Mouse (Mus musculus) brain, embryonic 14.5 days (tissue): ENCODE results near the gene Cers6. TPM values are rescaled to one million over a fixed set of nuclear protein-coding genes. Genes with fewer than 3 reads are reported as not detected.

Source experiments
- DNase-seq: peaks from one replicate; pipeline ENCODE4 v3.0.0-alpha.2; 2011; ENCODE audit warnings: low read depth
- CTCF ChIP-seq: fragments of 200-500 bp; IDR thresholded peaks from 2 replicates; pipeline ENCODE4 v1.5.1; 2012; ENCODE audit warnings: inconsistent platforms, mild to moderate bottlenecking, moderate library complexity, borderline replicate concordance; ENCODE audit not compliant: insufficient read depth, insufficient read length; ENCODE audit errors: extremely low read depth
- POLR2A ChIP-seq: fragments of 200-500 bp; IDR thresholded peaks from 2 replicates; pipeline ENCODE4 v1.6.1; 2012; ENCODE audit warnings: mild to moderate bottlenecking, inconsistent platforms, borderline replicate concordance; ENCODE audit not compliant: poor library complexity, insufficient read depth, insufficient read length, severe bottlenecking; ENCODE audit errors: extremely low read depth
- polyA plus RNA-seq: library from polyadenylated mRNA; depleted of rRNA; stranded (reverse); fragments of >200 nt; gene quantifications from 2 replicates; pipeline ENCODE4 v1.2.3, GENCODE M21; 2012; rRNA removed

The Cers6 gene
- 31.0 and 45.0 TPM in 2 replicates for polyA plus RNA-seq

- DNase-seq, result peak; percentile 98
- TF ChIP-seq CTCF, result no peak
- TF ChIP-seq POLR2A, result peak; percentile 95
Observed at GRCm38 (mm10) chr2:68860904-68861685, at the start of gene Cers6. Cers6 (plus strand) TSS chr2:68861441.

DNA sequence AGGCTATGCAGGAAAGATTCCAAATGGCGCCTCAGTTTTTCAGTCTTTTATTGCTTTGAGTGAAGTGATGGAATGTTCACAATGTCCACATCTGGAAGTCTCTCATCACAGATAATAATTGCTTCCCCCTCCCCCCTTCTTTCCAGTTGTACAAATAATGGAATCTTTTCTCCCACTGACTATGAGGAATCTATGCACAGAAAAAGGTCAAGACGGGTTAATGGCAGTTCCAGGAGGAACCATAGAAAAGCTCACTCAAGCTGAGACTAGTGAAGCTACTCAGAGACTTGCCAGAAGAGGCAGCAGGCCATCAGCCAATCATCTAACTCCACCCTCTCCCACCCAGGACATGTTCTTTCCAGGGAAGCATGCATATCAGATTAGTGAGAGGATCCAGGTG is 46.8 kb upstream of the Cers6 start:
- TF ChIP-seq CTCF, result no peak
- TF ChIP-seq POLR2A, result no peak
- no peak for DNase-seq

GRCm38 (mm10) chr2:68819040-68819439 is 42.2 kb upstream of the Cers6 start:
- no peak for TF ChIP-seq POLR2A
- DNase-seq, result no peak

- TF ChIP-seq CTCF (no peak), POLR2A (no peak)
- DNase-seq, result peak; percentile 16
Observed at GRCm38 (mm10) chr2:68822152-68822887, 38.9 kb upstream of the Cers6 start.

DNA sequence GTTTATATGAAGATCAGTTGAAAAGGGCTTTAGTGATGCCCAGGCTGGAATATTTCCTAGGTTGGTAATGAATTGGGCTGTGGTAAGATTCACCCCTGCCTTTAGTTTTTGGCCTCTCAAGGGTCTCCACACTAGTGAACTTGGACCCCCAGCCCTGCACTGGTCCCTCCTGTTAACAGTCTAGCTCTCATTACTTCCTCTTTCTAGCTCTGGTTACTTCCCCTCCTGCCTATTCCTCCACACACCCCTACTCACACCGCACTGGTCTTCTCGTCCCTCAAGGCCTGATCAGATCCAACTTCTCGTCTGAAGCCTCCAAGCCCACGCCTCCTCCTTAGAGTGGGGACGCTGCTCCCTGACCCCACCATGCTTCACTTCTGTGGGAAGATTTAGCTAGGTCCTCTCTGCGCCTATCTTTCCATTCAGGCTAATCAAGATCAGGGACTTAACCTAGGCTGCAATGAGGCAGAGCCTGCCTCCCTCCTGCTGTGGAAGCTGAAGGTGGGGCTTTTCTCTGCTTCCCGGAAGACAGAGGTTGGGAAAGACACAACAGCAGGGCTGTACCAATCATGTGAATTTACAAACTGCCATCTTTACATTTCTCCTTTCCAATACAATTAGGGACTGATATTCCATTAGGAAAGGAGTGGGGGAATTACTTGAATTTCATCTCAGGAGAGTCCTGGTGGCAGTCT is 35.8 kb upstream of the Cers6 start:
- DNase-seq, result no peak
- no peak for TF ChIP-seq POLR2A
- no peak for TF ChIP-seq CTCF

- TF ChIP-seq CTCF (no peak), POLR2A (no peak)
- DNase-seq, result no peak
Observed at GRCm38 (mm10) chr2:68843330-68843729, 17.9 kb upstream of the Cers6 start.

- DNase-seq, result no peak
- TF ChIP-seq CTCF (no peak), POLR2A (no peak)
Observed at GRCm38 (mm10) chr2:68844530-68844929, 16.7 kb upstream of the Cers6 start.

DNA sequence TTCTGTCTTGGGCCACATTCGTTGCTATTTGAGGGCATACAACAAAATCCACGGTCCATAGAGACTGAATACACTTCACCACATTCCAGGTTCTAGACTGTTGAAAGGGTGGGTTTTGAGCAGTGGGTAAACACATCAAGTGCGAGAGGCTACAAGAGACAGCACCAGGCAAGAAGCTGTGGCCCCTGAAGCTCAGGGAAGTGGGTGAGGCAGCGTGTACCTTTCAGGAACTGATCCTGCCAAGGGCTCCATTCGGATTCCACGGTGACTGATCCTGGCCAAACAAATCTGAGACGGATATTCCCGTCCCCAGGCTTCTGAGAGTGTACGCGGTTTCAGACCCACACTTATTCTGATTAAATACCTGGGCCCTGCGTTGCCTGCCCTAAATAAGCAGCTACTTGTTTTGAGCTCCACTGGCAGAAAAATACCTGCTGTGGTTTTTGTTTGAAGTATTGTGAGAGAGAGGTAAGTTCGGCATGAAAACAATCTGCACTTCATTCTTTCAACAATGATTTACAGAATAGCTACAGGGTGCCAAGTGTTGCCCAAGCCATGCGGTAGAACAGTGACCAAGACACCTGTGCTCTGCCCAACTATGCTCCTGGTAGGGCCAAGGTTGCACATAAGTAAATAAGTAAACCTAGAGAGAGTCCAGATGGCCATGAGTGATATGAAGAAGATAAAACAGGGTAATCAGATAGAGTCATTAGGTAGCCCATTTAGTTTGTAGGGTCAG is 16.1 kb upstream of the Cers6 start:
- no peak for TF ChIP-seq CTCF
- TF ChIP-seq POLR2A, result no peak
- DNase-seq, result no peak

GRCm38 (mm10) chr2:68860391-68860790 is 850 bp upstream of the Cers6 start:
- no peak for TF ChIP-seq CTCF
- TF ChIP-seq POLR2A, result no peak
- DNase-seq, result no peak

GRCm38 (mm10) chr2:68861721-68862463 is 651 bp downstream of the Cers6 start:
- DNase-seq, result peak; percentile 71
- no peak for TF ChIP-seq CTCF
- no peak for TF ChIP-seq POLR2A
